Mouse (Mus musculus): ENCODE data around the gene Hcn2.

GRCm38 (mm10) chr10:79704970-79705360 lies 11.5 kb upstream of the Hcn2 start:
- TF ChIP-seq CTCF (IDR thresholded peaks at IDR 0.05; ENCODE audit: control insufficient read depth, insufficient read depth, low read length) (no peak), POLR2A (IDR thresholded peaks at IDR 0.05; ENCODE audit: borderline replicate concordance, control insufficient read depth, low read depth, low read length) (no peak)

Measured in bone marrow, adult 2 months (tissue).